Mouse (Mus musculus) forebrain, embryonic 11.5 days (tissue): ENCODE data around the gene Yif1b. TPM values are rescaled to one million over a fixed set of nuclear protein-coding genes. Genes with fewer than 3 reads are reported as not detected.

ENCODE experiments used
- ATAC-seq: fragments of 200-750 bp; cut with Nextera tagmentation; replicated peaks from 2 replicates; pipeline ENCODE4 v1.8.0; 2017; ENCODE audit warnings: moderate TSS enrichment; ENCODE audit not compliant: low FRiP score
- DNase-seq: peaks from one replicate; pipeline ENCODE4 v3.0.0-alpha.2; 2017; ENCODE audit warnings: low spot score
- H3K27ac ChIP-seq: fragments of 300-500 bp; sonication (generic); 2 replicates; pipeline ENCODE4 v1.5.1; 2014; ENCODE audit warnings: low read depth, low read length
- H3K27me3 ChIP-seq: fragments of 300-500 bp; sonication (generic); 2 replicates; pipeline ENCODE4 v1.6.1; 2014; ENCODE audit warnings: mild to moderate bottlenecking, low read length, mixed read lengths; ENCODE audit not compliant: control insufficient read depth, insufficient read depth
- H3K36me3 ChIP-seq: fragments of 300-500 bp; sonication (generic); 2 replicates; pipeline ENCODE4 v1.6.1; 2014; ENCODE audit warnings: mild to moderate bottlenecking, low read length, moderate library complexity, mixed read lengths; ENCODE audit not compliant: control insufficient read depth, insufficient read depth
- H3K4me1 ChIP-seq: fragments of 300-500 bp; sonication (generic); replicated peaks from 2 replicates; pipeline ENCODE4 v1.6.1; 2014; ENCODE audit warnings: low read length, mixed read lengths; ENCODE audit not compliant: control insufficient read depth, insufficient read depth
- H3K4me2 ChIP-seq: fragments of 300-500 bp; sonication (generic); 2 replicates; pipeline ENCODE4 v1.6.1; 2014; ENCODE audit warnings: low read depth, mild to moderate bottlenecking, low read length, moderate library complexity, mixed read lengths; ENCODE audit not compliant: severe bottlenecking
- H3K4me3 ChIP-seq: fragments of 300-500 bp; sonication (generic); 2 replicates; pipeline ENCODE4 v1.5.1; 2014; ENCODE audit warnings: low read depth, low read length
- H3K9ac ChIP-seq: fragments of 300-500 bp; sonication (generic); 2 replicates; pipeline ENCODE4 v1.6.1; 2014; ENCODE audit warnings: low read length
- H3K9me3 ChIP-seq: fragments of 300-500 bp; sonication (generic); 2 replicates; pipeline ENCODE4 v1.6.1; 2016; ENCODE audit warnings: low read length, mixed read lengths; ENCODE audit not compliant: control insufficient read depth
- WGBS: fragments of 180-500 bp; shearing (Covaris S2); extraction: QIAGEN DNeasy Blood & Tissue Kit; methylation state at CpG from one replicate; pipeline ENCODE4 v1.1.7; 2014; 5-methylcytosine and 5-hydroxymethylcytosine counted together
- polyA plus RNA-seq: library from polyadenylated mRNA; unstranded; fragments of >200 nt; fragmentation: Nextera tagmentation; extraction: Ambion mirVana; gene quantifications from 2 replicates; pipeline ENCODE4 v1.2.1, GENCODE M21; 2014

Gene Yif1b
- polyA plus RNA-seq, 1 experiment from 2014 or later = 78.9 TPM

DNA sequence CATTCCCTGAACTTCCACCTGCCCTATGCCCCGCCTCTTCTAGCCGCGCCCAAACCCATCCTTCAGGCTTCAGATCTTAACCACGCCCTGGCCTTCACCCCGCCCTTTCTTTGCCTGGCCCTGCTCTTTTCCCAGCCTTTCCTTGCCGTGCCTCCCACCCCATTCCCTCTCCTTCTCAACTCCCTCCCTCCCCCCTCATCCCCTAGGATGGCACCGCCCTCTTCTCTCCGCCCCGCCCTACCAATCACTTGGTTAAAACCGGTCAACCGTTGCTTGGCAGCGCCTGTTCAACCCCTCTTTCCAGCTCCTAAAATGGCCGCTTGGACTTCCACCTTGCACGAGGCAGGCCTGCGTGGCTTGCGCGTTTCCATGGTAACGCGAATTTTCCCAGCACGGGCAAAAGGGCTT is 24.4 kb upstream of the Yif1b start, which contains the start of gene Catsperg1:
TSS of gene Catsperg1 (minus strand) at position 361 of the 408 bp plus-strand sequence.
- peak; percentile 76 for ATAC-seq
- H3K4me1 ChIP-seq = no peaks in the 10 kb centered on the region
- WGBS = 3% methylated on average over 20 of the region's 20 CpGs

GRCm38 (mm10) chr7:29214236-29214635 is 23.9 kb upstream of the Yif1b start:
- Histone ChIP-seq H3K4me2 (no peak overlapping the region; the same call in 1 of the 2 replicates), H3K9ac (no peak overlapping the region), H3K27me3 (peaks cover 12% of the 10 kb centered on the region), H3K4me3 (no peak overlapping the region), H3K9me3 (no peaks in the 10 kb centered on the region; the same call in 1 of the 2 replicates), H3K36me3 (no peaks in the 10 kb centered on the region), H3K4me1 (no peaks in the 10 kb centered on the region), H3K27ac (no peak overlapping the region)
- no peak for ATAC-seq
- DNase-seq = no peak
- WGBS = 73% methylated on average over 2 of the region's 2 CpGs

More for the DNA sequence above, 24.4 kb upstream of the Yif1b start, which contains the start of gene Catsperg1:
- peak; percentile 81 for DNase-seq
- Histone ChIP-seq H3K9me3 (no peaks in the 10 kb centered on the region), H3K4me3 (no peak within 1 kb of the TSS), H3K36me3 (no peaks in the 10 kb centered on the region), H3K4me2 (peak within 1 kb of the TSS; percentile 33; the same call in 1 of the 2 replicates), H3K9ac (no peak within 1 kb of the TSS; the same call in 1 of the 2 replicates), H3K27ac (no peak within 1 kb of the TSS), H3K27me3 (peaks cover 12% of the 10 kb centered on the region)

DNA sequence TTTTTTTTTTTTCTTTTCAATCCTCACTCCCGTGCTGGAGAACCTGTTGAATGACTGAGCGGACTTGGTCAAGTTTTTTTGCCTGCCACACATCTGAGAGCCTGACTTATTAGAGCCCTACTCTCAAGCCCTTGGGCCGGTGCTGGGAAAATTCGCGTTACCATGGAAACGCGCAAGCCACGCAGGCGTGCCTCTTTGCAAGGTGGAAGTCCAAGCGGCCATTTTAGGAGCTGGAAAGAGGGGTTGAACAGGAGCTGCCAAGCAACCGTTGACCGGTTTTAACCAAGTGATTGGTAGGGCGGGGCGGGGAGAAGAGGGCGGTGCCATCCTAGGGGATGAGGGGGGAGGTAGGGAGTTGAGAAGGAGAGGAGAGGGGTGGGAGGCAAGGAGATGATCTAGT is 23.3 kb upstream of the Yif1b start:
- no peak overlapping the region for H3K27ac ChIP-seq
- no peaks in the 10 kb centered on the region; the same call in none of the 2 replicates for H3K9me3 ChIP-seq
- H3K4me3 ChIP-seq = no peak overlapping the region

GRCm38 (mm10) chr7:29224756-29225394 is 13.3 kb upstream of the Yif1b start:
- ATAC-seq = no peak
- no peak overlapping the region for H3K27ac ChIP-seq
- H3K4me1 ChIP-seq = 0 out of 2 replicates have a peak, but pooled peaks cover 4% of the 10 kb centered on the region
- H3K27me3 ChIP-seq = no peaks in the 10 kb centered on the region
- no peak for DNase-seq
- H3K9ac ChIP-seq = peak overlapping the region; percentile 47; the same call in 1 of the 2 replicates
- no peak overlapping the region for H3K4me3 ChIP-seq
- 10% methylated on average over 16 of the region's 16 CpGs for WGBS
- H3K36me3 ChIP-seq = no peaks in the 10 kb centered on the region
- H3K4me2 ChIP-seq = peak overlapping the region; percentile 40; the same call in 1 of the 2 replicates
- no peaks in the 10 kb centered on the region for H3K9me3 ChIP-seq

More for the DNA sequence above, 23.3 kb upstream of the Yif1b start:
- Histone ChIP-seq H3K36me3 (no peaks in the 10 kb centered on the region), H3K4me2 (no peak overlapping the region), H3K4me1 (no peaks in the 10 kb centered on the region), H3K27me3 (peaks cover 12% of the 10 kb centered on the region), H3K9ac (no peak overlapping the region)
- no peak for ATAC-seq
- no peak for DNase-seq
- 38% methylated on average over 15 of the region's 15 CpGs for WGBS

- no peak overlapping the region for H3K4me3 ChIP-seq
- H3K27me3 ChIP-seq = no peaks in the 10 kb centered on the region
- no peak overlapping the region for H3K27ac ChIP-seq
- no peaks in the 10 kb centered on the region for H3K36me3 ChIP-seq
- 75% methylated on average over 13 of the region's 13 CpGs for WGBS
- ATAC-seq (no peak), DNase-seq (no peak)
- no peak overlapping the region; the same call in 1 of the 2 replicates for H3K9ac ChIP-seq
- no peak overlapping the region for H3K4me2 ChIP-seq
- 0 out of 2 replicates have a peak, but pooled peaks cover 4% of the 10 kb centered on the region for H3K4me1 ChIP-seq
- no peaks in the 10 kb centered on the region for H3K9me3 ChIP-seq
These were observed 12.6 kb upstream of the Yif1b start for GRCm38 (mm10) chr7:29225520-29225919.

- Histone ChIP-seq H3K4me1 (peaks cover 8% of the 10 kb centered on the region; the same call in 1 of the 2 replicates), H3K36me3 (no peaks in the 10 kb centered on the region), H3K9me3 (no peaks in the 10 kb centered on the region), H3K27me3 (peaks cover 22% of the 10 kb centered on the region), H3K4me3 (no peak overlapping the region), H3K27ac (no peak overlapping the region), H3K9ac (no peak overlapping the region), H3K4me2 (no peak overlapping the region)
- no peak for ATAC-seq
- DNase-seq = no peak
- 78% methylated on average over 4 of the region's 4 CpGs for WGBS
These were observed 9.9 kb upstream of the Yif1b start for GRCm38 (mm10) chr7:29228202-29228601.

- ATAC-seq (no peak), DNase-seq (no peak)
- Histone ChIP-seq H3K4me3 (no peak overlapping the region), H3K9me3 (no peaks in the 10 kb centered on the region), H3K27me3 (peaks cover 25% of the 10 kb centered on the region), H3K27ac (no peak overlapping the region), H3K36me3 (no peaks in the 10 kb centered on the region), H3K4me1 (peaks cover 5% of the 10 kb centered on the region; the same call in 1 of the 2 replicates), H3K4me2 (no peak overlapping the region), H3K9ac (no peak overlapping the region)
- 16% methylated on average over 3 of the region's 3 CpGs for WGBS
These were observed 7.6 kb upstream of the Yif1b start for GRCm38 (mm10) chr7:29230560-29230959.

DNA sequence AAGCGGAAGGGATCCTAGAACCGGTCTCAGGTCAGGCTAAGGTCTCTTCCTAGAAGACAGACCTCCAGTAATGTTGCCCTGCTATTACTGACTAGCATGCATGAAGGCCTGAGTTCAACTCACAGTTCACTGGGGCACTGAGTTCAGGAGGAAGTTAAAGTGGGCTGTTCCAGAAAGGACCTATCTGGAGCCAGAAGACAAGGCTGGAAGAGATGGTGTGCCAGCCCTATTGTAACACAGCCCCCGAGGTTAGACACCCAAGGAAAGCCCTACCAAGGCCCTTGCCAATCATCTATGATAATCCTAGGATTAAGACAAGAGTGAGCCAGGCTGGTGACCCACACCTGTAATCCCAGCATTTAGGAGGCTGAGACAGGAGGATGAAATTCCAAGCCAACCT is 6.6 kb upstream of the Yif1b start:
- no peak overlapping the region for H3K27ac ChIP-seq
- H3K36me3 ChIP-seq = no peaks in the 10 kb centered on the region
- 46% methylated on average over 3 of the region's 3 CpGs for WGBS
- peaks cover 5% of the 10 kb centered on the region; the same call in 1 of the 2 replicates for H3K4me1 ChIP-seq
- no peak for DNase-seq
- no peak for ATAC-seq
- no peak overlapping the region for H3K4me2 ChIP-seq
- H3K27me3 ChIP-seq = peaks cover 25% of the 10 kb centered on the region
- H3K9me3 ChIP-seq = no peaks in the 10 kb centered on the region
- no peak overlapping the region for H3K9ac ChIP-seq
- H3K4me3 ChIP-seq = no peak overlapping the region
